Mouse (Mus musculus) ES-E14 (cell line): ENCODE measurements at regions not wholly inside any gene's neighbourhood (a gene's known extent, or its start where the extent isn't known, plus 50 kb on each side); places are given as distances from the start of the nearest gene placed in this dataset.

Experiments
- CHD2 ChIP-seq: IDR thresholded peaks from 2 replicates; pipeline ENCODE4 v1.6.1; 2014; ENCODE audit warnings: mild to moderate bottlenecking, low read depth, low read length, inconsistent platforms
- MAFK ChIP-seq: IDR thresholded peaks from 2 replicates; pipeline ENCODE4 v1.6.1; 2014; ENCODE audit warnings: mild to moderate bottlenecking, low read depth, low read length, inconsistent platforms; ENCODE audit not compliant: insufficient read depth
- ZC3H11A ChIP-seq: IDR thresholded peaks from 2 replicates; pipeline ENCODE4 v1.6.1; 2012; ENCODE audit warnings: low read depth, mild to moderate bottlenecking, inconsistent platforms, low read length, borderline replicate concordance
- ZNF384 ChIP-seq: IDR thresholded peaks from 2 replicates; pipeline ENCODE4 v1.6.1; 2012; ENCODE audit warnings: low read depth, low read length, inconsistent platforms

DNA sequence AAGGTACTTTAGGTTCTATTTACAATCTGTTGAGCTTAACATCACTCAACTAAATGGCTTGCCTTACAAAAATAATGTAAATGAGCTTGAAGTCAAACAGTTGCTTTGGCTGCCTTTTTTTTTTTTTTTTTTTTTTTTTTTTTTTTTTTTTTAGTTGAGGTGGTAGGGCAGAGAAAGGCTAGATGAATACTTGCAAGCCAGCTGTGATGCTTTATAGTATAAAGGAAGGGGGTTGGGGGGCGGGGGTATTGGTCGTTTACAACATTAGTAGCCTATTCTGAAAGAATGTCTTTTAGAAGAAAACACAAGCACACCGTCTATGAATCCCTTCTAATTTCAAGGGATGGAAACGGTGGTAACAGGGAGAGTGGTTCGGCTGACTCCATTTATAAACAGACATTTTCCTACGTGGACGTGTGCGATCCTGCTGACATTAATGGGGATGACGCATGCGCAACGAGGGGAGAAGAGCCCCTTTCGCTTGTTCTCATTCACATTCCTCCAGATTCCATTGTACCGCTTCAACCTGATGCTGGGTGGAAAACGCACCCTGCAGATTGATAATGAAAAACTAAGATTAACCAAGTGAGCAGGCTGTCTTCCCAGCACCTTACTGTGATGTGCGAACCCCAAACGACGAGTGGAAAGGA, 2779.2 kb upstream of the Gm7489 start:
- no peak for TF ChIP-seq MAFK
- TF ChIP-seq ZNF384: no peak
- no peak for TF ChIP-seq CHD2
- no peak for TF ChIP-seq ZC3H11A
